Mouse (Mus musculus) erythroblast, embryonic 14.5 days (primary cell): ENCODE measurements around the gene Rplp0. TPM values are rescaled to one million over a fixed set of nuclear protein-coding genes. Genes with fewer than 3 reads are reported as not detected.
"Not testable (repeated sequence)": the region's sequence is repeated elsewhere in the genome, so short reads cannot be mapped to it uniquely, and the experiment has no call there.

Experiments used
- H3K27me3 ChIP-seq: 2 replicates; pipeline ENCODE4 v1.6.1; 2012; ENCODE audit warnings: inconsistent platforms; ENCODE audit not compliant: control insufficient read depth
- H3K36me3 ChIP-seq: 2 replicates; pipeline ENCODE4 v1.6.1; 2012; ENCODE audit warnings: mild to moderate bottlenecking, inconsistent platforms; ENCODE audit not compliant: control insufficient read depth
- H3K4me1 ChIP-seq: 2 replicates; pipeline ENCODE4 v1.6.1; 2012; ENCODE audit warnings: inconsistent platforms; ENCODE audit not compliant: control insufficient read depth
- H3K4me3 ChIP-seq: replicated peaks from 2 replicates; pipeline ENCODE3; 2012; ENCODE audit warnings: moderate library complexity, mild to moderate bottlenecking, inconsistent platforms
- H3K9me3 ChIP-seq: 2 replicates; pipeline ENCODE4 v1.6.1; 2012; ENCODE audit warnings: low read length, inconsistent platforms, mixed read lengths; ENCODE audit not compliant: control insufficient read depth
- GATA1 ChIP-seq: IDR thresholded peaks from 2 replicates; pipeline ENCODE4 v1.6.1; 2012; ENCODE audit warnings: low read length, inconsistent platforms, mixed read lengths
- TAL1 ChIP-seq: IDR thresholded peaks from 3 replicates; pipeline ENCODE4 v1.6.1; 2012; ENCODE audit warnings: low read length, inconsistent platforms, mixed read lengths
- polyA plus RNA-seq: library from polyadenylated mRNA; stranded (reverse); fragments of >175 nt; gene quantifications from 2 replicates; pipeline ENCODE4 v1.2.3, GENCODE M21; 2012

Rplp0 gene
- polyA plus RNA-seq, 1 experiment, result 550 TPM

DNA sequence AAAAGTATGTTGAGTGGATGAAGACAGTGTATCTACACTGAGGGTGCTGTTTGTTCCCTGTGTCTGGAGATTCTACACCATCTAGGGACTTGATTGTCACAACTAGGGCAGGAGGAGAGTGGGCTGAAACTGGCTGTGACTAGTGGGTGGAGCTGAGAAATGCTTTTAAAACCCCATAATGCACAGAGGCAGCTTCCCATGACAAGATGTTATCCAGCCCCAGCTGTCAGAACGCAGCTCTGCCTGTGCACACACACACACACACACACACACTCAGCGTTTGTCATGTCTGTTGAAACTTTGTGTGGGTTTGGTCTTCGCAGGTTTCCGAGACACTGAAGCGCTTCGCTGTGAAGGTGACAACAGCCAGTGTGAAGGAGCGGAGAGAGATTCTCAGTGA, 11.8 kb downstream of the Rplp0 start:
- H3K9me3 ChIP-seq, result no peaks in the 10 kb centered on the region
- H3K4me3 ChIP-seq, result no peak overlapping the region
- H3K4me1 ChIP-seq, result peaks cover 19% of the 10 kb centered on the region
- TF ChIP-seq GATA1 (no peak), TAL1 (no peak)
- H3K36me3 ChIP-seq, result peaks cover 74% of the 10 kb centered on the region
- H3K27me3 ChIP-seq, result no peaks in the 10 kb centered on the region

DNA sequence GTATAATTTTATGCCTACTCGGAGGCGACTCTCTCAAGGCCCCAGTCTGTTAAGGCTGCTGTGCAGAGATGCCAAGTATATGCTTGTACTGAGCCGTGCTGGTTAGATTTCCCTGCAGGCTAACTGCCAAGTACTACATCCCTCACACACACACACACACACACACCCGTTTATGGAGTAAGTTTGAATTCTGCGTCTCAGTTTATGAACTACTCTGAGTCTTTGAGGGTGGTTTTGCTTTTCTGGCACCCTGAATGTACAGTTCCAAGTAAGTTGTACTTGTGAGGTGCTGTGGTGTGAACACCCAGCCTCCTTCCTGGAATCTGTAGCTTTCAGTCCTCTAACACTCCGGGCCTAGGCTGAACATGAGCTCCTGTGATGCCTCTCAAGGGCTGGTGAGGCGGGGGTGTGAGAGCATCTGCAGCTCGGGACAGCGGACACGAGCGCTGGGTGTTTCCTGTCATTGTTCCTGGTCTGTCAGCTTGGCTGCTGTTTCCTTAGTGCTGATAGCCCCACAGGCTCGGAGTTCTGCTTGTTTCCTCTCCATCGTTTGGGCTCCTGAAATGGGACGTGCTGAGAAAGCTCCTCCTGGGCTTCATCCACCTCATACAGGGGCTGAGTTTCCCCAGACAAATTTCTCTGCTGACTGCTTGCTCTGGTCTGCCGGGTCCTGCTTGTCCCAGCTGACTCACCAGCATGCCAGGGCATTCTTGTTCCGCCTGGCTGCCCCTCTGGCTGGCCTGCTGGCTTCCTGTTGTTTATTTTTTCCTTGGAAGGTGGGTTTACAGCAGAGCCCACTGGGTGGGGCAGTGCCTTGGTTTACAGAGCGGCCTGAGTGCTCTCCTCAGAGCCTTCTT, 13.6 kb downstream of the Rplp0 start:
- peaks cover 84% of the 10 kb centered on the region for H3K36me3 ChIP-seq
- H3K9me3 ChIP-seq, result no peaks in the 10 kb centered on the region
- H3K4me3 ChIP-seq, result no peak overlapping the region

DNA sequence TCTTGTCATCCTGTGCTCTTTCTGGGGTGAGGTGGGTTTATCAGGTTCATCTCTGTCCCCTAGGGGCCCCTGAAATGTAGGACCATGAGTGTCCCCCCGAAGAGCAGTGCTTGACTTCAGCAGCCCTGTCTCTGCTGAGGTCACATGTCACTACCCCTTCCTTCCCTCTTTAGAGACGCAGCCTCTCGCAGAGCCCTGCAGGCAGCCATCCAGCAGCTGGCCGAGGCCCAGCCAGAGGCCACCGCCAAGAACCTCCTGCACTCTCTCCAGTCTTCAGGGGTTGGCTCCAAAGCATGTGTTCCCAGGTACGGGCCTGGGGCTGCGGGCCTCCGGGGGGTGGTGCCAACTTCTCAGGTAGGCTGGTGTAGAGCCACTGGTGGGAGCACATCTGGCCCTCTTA, 15.7 kb downstream of the Rplp0 start:
- Histone ChIP-seq H3K27me3 (no peaks in the 10 kb centered on the region), H3K9me3 (no peaks in the 10 kb centered on the region), H3K4me3 (no peak overlapping the region), H3K36me3 (peaks cover 93% of the 10 kb centered on the region), H3K4me1 (no peaks in the 10 kb centered on the region; the same call in 1 of the 2 replicates)
- no peak for TF ChIP-seq TAL1
- TF ChIP-seq GATA1, result no peak

More for the DNA sequence above, 13.6 kb downstream of the Rplp0 start:
- TF ChIP-seq TAL1, result no peak
- Histone ChIP-seq H3K4me1 (peaks cover 5% of the 10 kb centered on the region), H3K27me3 (no peaks in the 10 kb centered on the region)

DNA sequence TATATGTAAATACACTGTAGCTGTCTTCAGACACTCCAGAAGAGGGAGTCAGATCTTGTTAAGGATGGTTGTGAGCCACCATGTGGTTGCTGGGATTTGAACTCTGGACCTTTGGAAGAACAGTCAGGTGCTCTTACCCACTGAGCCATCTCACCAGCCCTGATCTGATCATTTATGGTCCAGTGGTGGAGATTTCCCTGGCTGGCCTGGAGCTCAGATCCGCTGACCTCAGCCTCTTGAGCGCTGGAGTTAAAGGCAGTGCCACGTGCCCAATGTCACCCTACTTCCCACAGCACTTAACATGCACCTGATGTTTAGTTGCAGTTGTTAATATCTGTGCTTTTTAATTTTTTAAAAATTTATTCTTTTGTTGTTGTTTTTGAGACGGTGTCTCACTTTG, 18.4 kb downstream of the Rplp0 start:
- peaks cover 97% of the 10 kb centered on the region for H3K36me3 ChIP-seq
- H3K27me3 ChIP-seq, H3K4me1 ChIP-seq, H3K4me3 ChIP-seq: not testable (repeated sequence)
- H3K9me3 ChIP-seq, result peaks cover 12% of the 10 kb centered on the region

DNA sequence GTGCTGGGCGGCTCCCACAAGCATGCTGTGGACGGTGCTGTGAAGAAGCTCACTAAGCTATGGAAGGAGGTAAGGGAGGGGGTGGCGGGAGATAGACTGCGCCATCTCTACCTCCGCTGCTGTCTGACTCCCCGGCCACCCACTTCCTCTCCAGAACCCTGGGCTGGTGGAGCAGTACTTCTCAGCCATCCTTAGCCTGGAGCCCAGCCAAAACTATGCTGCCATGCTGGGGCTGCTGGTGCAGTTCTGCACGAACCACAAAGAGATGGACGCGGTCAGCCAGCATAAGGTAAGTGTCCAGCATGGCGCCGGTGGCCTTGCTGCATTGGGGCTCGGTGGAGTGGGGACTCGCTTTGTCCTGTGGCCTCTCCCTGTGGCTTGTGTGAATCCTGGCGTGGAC, 19.7 kb downstream of the Rplp0 start:
- TF ChIP-seq TAL1, result no peak
- no peak for TF ChIP-seq GATA1
- H3K4me3 ChIP-seq, result no peak overlapping the region
- peaks cover 98% of the 10 kb centered on the region for H3K36me3 ChIP-seq
- no peaks in the 10 kb centered on the region for H3K27me3 ChIP-seq
- H3K4me1 ChIP-seq, result no peaks in the 10 kb centered on the region; the same call in 1 of the 2 replicates
- peaks cover 14% of the 10 kb centered on the region for H3K9me3 ChIP-seq

DNA sequence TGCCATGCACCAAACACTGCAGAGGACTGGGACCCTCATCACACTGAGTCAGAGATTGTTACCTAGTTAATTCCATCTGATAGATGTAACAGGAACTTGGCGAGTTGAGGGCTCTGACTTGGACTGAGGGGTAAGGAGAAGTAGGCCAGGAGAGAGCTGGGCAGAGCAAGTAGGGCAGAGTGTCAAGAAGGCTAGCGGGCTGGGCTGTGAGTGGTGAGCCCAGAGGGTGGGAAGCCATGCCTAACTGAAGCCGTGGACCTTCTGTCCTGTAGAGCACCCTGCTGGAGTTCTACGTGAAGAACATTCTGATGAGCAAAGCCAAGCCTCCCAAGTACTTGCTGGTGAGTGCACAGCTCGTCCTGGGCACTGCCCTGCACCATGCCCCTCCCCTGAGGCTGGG, 20.1 kb downstream of the Rplp0 start:
- Histone ChIP-seq H3K27me3 (no peaks in the 10 kb centered on the region), H3K4me1 (no peaks in the 10 kb centered on the region; the same call in 1 of the 2 replicates), H3K36me3 (peaks cover 98% of the 10 kb centered on the region), H3K4me3 (no peak overlapping the region), H3K9me3 (peaks cover 14% of the 10 kb centered on the region)
- TF ChIP-seq GATA1 (no peak), TAL1 (no peak)

DNA sequence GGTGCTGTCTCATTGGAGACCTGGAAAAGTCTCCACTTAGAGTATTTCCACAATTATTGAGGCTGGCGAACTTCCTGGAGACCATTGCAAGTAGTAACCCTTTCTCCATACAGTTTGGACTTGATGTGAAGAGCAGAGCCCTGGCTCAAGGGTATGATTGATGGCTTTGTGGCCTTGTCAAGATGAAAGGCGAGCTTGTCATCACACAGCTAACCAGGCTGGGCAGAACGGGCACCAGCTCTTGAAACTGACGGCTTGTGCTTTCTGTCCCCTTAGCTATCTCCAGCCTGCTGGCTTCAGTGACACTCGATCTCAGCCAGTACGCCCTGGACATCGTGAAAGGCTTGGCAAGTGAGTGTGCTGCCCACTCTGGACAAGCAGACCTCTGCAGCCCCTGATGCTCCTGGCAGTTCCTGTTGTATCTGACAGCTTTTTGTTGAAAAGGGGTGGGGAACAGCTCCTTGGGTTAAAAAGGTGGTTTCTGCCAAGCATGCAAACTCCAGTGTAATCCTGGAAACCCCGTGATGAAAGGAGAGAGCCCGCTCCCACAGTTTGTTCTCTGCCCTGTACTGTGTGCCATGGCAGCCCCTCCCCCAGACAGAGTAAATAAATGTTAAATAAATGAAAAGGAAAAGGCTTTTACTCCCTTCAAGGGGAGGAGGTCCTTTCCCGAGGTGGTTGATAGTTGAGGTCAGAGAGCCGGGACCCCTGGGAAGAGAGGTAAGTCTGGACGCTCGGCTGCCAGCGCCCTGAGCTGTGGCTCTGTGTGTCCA, 21.1 kb downstream of the Rplp0 start:
- Histone ChIP-seq H3K27me3 (no peaks in the 10 kb centered on the region), H3K9me3 (peaks cover 14% of the 10 kb centered on the region), H3K4me1 (no peaks in the 10 kb centered on the region; the same call in 1 of the 2 replicates), H3K36me3 (peaks cover 98% of the 10 kb centered on the region), H3K4me3 (no peak overlapping the region)
- TF ChIP-seq TAL1, result no peak
- no peak for TF ChIP-seq GATA1

DNA sequence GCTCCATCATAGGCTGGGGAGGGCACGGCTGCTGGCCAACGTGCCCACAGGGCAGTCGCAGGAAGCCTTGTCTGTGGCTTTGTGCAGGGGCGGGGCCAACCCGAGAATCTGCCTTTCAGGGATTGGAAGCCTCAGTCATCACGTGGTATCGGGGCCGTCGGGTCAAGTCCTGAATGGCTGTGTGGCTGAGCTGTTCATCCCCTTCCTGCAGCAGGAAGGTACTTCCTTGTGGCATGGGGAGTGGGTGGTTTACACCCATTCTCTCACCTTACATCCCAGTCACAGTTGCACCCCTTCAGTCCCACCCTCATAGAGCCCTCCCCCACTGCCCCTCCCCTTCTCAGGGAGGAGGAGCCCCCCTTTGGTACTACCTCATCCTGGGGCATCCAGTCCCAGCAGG, 22.4 kb downstream of the Rplp0 start:
- Histone ChIP-seq H3K27me3 (no peaks in the 10 kb centered on the region), H3K4me3 (no peak overlapping the region), H3K4me1 (no peaks in the 10 kb centered on the region; the same call in 1 of the 2 replicates), H3K36me3 (peaks cover 99% of the 10 kb centered on the region), H3K9me3 (peaks cover 14% of the 10 kb centered on the region)
- TF ChIP-seq TAL1 (no peak), GATA1 (no peak)

DNA sequence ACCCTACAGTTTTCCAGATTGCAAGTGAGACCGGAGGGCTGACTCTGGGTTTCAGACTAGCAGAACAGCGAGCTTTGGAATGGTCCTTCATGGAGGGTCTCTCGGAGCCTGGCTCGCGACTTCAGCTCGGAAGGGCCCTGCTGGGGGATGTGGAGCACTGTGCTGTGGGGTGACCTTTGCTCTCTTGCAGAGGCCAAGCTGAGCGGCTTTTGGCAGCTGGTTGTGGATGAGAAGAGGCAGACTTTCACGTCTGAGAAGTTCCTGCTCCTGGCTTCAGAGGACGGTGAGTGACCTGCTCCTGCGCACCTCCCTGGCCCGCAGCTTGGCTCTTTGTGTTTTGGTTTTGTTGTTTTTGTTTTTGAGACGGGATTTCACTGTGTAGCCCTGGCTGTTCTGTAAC, 26.3 kb downstream of the Rplp0 start:
- Histone ChIP-seq H3K27me3 (no peaks in the 10 kb centered on the region), H3K36me3 (peaks cover 95% of the 10 kb centered on the region), H3K4me3 (no peak overlapping the region), H3K4me1 (no peaks in the 10 kb centered on the region), H3K9me3 (peaks cover 14% of the 10 kb centered on the region)
- no peak for TF ChIP-seq GATA1
- TF ChIP-seq TAL1, result no peak
